Mouse (Mus musculus) embryonic fibroblast, embryonic 13.5 days (primary cell): ENCODE data around the gene Hist1h4i.

Experiments
- CTCF ChIP-seq: IDR thresholded peaks from 2 replicates; pipeline ENCODE4 v1.5.1; 2011; ENCODE audit warnings: mild to moderate bottlenecking, control low read depth, low read length, moderate library complexity, borderline replicate concordance; ENCODE audit not compliant: insufficient read depth
- POLR2A ChIP-seq: IDR thresholded peaks from 2 replicates; pipeline ENCODE4 v1.6.1; 2011; ENCODE audit warnings: low read depth, mild to moderate bottlenecking, control low read depth, low read length, moderate library complexity

- TF ChIP-seq CTCF = no peak
- no peak for TF ChIP-seq POLR2A
These were observed 31.5 kb downstream of the Hist1h4i start, which contains the start of gene Prss16 for GRCm38 (mm10) chr13:22009642-22010041.
